Mouse (Mus musculus): ENCODE results near the gene Fntb.

DNA sequence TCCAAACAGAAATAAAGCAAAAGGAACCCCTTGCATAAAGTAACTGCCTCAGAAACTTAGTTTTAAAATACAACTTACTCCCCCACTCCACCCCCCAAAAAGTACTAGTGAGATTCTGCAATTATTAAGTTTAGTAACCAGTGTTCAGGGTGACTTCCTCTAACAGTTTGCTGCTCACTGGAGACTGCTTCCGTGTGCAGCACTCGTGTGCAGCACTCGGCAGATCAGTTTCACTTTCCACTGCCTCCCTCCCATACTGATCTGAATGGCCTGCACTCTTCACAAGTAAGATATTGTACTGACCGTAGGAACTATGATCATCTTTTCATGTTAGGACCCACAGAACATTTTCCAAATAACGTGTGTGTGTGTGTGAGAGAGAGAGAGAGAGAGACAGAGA is 192.3 kb downstream of the Fntb start:
- TF ChIP-seq CTCF (IDR thresholded peaks at IDR 0.05; ENCODE audit: low read depth): no peak
- TF ChIP-seq EP300 (IDR thresholded peaks at IDR 0.05; ENCODE audit: low read depth): no peak

Measured in liver, postnatal 0 days (tissue).